Mouse (Mus musculus) kidney, adult 2 months (tissue): ENCODE measurements around the gene Rnf185.

Source experiments
- CTCF ChIP-seq: fragments of 200-500 bp; conservative IDR thresholded peaks from 2 replicates; pipeline ENCODE4 v1.5.1; 2011; ENCODE audit warnings: low read depth, mild to moderate bottlenecking, control low read depth, low read length, moderate library complexity, mixed read lengths; ENCODE audit not compliant: insufficient read depth, insufficient read length
- POLR2A ChIP-seq: fragments of 200-500 bp; IDR thresholded peaks from one replicate; pipeline ENCODE4 v1.6.1; 2011; ENCODE audit warnings: low read depth, low read length, control low read depth

- TF ChIP-seq CTCF (no peak), POLR2A (no peak)
Measured at GRCm38 (mm10) chr11:3427697-3428230, 24.4 kb downstream of the Rnf185 start.
